Mouse (Mus musculus) kidney, embryonic 15.5 days (tissue): ENCODE measurements around the gene Itgb6. TPM values are rescaled to one million over a fixed set of nuclear protein-coding genes. Genes with fewer than 3 reads are reported as not detected.

Experiments used
- ATAC-seq: fragments of 200-750 bp; cut with Nextera tagmentation; replicated peaks from 2 replicates; pipeline ENCODE4 v1.8.0; 2017; ENCODE audit warnings: moderate TSS enrichment; ENCODE audit not compliant: low FRiP score
- H3K27ac ChIP-seq: fragments of 300-500 bp; sonication (generic); 2 replicates; pipeline ENCODE4 v1.5.1; 2015; ENCODE audit warnings: mild to moderate bottlenecking, inconsistent platforms
- H3K27me3 ChIP-seq: fragments of 300-500 bp; sonication (generic); 2 replicates; pipeline ENCODE4 v1.6.1; 2015; ENCODE audit warnings: inconsistent platforms
- H3K36me3 ChIP-seq: fragments of 300-500 bp; sonication (generic); 2 replicates; pipeline ENCODE4 v1.6.1; 2015; ENCODE audit warnings: inconsistent platforms
- H3K4me1 ChIP-seq: fragments of 300-500 bp; sonication (generic); 2 replicates; pipeline ENCODE4 v1.6.1; 2015; ENCODE audit warnings: inconsistent platforms
- H3K4me2 ChIP-seq: fragments of 300-500 bp; sonication (generic); 2 replicates; pipeline ENCODE4 v1.6.1; 2015; ENCODE audit warnings: moderate library complexity, mild to moderate bottlenecking, inconsistent platforms
- H3K4me3 ChIP-seq: fragments of 300-500 bp; sonication (generic); replicated peaks from 2 replicates; pipeline ENCODE4 v1.5.1; 2015; ENCODE audit warnings: mild to moderate bottlenecking, inconsistent platforms
- H3K9ac ChIP-seq: fragments of 300-500 bp; sonication (generic); 2 replicates; pipeline ENCODE4 v1.6.1; 2015; ENCODE audit warnings: mild to moderate bottlenecking, inconsistent platforms
- H3K9me3 ChIP-seq: fragments of 300-500 bp; sonication (generic); replicated peaks from 2 replicates; pipeline ENCODE4 v1.6.1; 2016; ENCODE audit warnings: inconsistent platforms
- WGBS: fragments of 180-500 bp; shearing (Covaris S2); methylation state at CpG from one replicate; pipeline ENCODE4 v1.1.7; 2015; ENCODE audit warnings: mixed read lengths; 5-methylcytosine and 5-hydroxymethylcytosine counted together
- polyA plus RNA-seq: library from polyadenylated mRNA; unstranded; fragments of >200 nt; fragmentation: Nextera tagmentation; extraction: Ambion mirVana; gene quantifications from 2 replicates; pipeline ENCODE4 v1.2.1, GENCODE M21; 2015

Itgb6 gene
- polyA plus RNA-seq, 1 experiment from 2014 or later, result 16.9 TPM

DNA sequence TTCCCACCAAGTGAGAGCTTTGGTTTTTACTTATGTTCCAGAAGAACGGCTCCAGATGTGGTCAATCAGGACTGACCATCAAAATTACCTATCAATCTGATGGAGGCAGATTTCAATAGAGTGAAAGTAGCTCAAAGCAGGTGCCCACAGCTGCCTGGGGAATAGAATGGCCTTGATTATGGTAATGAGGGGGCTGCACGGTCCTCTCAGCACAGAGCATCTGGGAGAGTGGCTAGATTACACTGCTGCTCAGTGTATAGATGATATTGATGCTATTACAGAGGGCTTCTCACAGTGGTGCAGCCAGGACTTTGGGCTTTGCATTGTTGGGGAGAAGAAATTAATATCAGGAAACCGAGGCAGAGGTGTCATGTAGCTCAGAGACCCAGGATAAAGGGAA, 110.8 kb downstream of the Itgb6 start:
- H3K4me1 ChIP-seq, result no peaks in the 10 kb centered on the region
- no peak overlapping the region for H3K4me3 ChIP-seq
- H3K9ac ChIP-seq, result no peak overlapping the region
- no peaks in the 10 kb centered on the region for H3K27me3 ChIP-seq
- H3K36me3 ChIP-seq, result no peaks in the 10 kb centered on the region
- no peak for ATAC-seq
- no peak overlapping the region for H3K4me2 ChIP-seq
- 72% methylated on average over 3 of the region's 3 CpGs for WGBS
- no peaks in the 10 kb centered on the region for H3K9me3 ChIP-seq
- no peak overlapping the region for H3K27ac ChIP-seq

DNA sequence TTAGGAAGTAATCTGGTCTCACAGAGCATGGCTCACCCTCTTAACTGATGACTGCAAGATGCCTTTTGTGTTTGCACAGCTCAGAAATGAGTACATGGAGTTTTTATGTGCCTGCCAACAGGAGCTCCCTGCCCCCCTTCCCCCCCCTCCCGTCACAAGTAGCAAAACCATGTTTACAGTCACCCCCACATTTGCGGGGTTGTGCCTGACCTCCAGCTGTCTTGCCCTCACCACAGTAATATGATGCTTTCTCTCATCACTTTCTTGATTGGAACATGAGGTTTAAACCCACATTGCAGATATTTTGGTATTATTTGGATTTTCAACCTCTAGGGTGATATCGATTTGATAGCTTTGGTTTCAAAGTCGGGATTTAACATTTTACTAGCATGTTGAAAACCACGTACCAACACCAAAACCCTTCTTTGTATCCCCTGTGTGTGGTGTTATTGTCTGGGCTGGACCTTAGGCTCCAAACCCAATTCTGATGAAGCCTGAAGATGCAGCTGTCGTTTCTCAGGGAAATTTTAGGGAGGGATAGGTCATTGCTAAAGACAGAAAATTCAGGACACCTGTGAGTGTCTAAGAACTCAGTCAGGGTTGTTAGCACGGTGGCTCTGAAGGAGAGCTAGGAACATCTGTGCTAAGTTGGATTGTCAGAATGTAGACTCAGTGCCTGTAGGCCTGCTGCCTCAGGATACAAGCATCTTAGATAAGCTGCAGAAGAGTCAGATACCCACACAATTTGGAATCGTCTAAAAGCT, 112.8 kb downstream of the Itgb6 start:
- WGBS, result 70% methylated on average over 8 of the region's 8 CpGs
- H3K27ac ChIP-seq, result no peak overlapping the region
- ATAC-seq, result no peak

GRCm38 (mm10) chr2:60607980-60608379, 114.5 kb downstream of the Itgb6 start:
- WGBS, result 72% methylated on average over 4 of the region's 4 CpGs
- H3K27ac ChIP-seq, result no peak overlapping the region
- H3K4me2 ChIP-seq, result no peak overlapping the region
- no peaks in the 10 kb centered on the region for H3K9me3 ChIP-seq
- H3K27me3 ChIP-seq, result no peaks in the 10 kb centered on the region
- no peak overlapping the region for H3K4me3 ChIP-seq
- ATAC-seq, result no peak
- H3K9ac ChIP-seq, result no peak overlapping the region
- H3K36me3 ChIP-seq, result no peaks in the 10 kb centered on the region
- H3K4me1 ChIP-seq, result no peaks in the 10 kb centered on the region

More for the DNA sequence above, 112.8 kb downstream of the Itgb6 start:
- H3K4me1 ChIP-seq, result no peaks in the 10 kb centered on the region
- H3K27me3 ChIP-seq, result no peaks in the 10 kb centered on the region
- H3K4me2 ChIP-seq, result no peak overlapping the region
- no peak overlapping the region for H3K4me3 ChIP-seq
- no peaks in the 10 kb centered on the region for H3K9me3 ChIP-seq
- H3K9ac ChIP-seq, result no peak overlapping the region
- no peaks in the 10 kb centered on the region for H3K36me3 ChIP-seq

DNA sequence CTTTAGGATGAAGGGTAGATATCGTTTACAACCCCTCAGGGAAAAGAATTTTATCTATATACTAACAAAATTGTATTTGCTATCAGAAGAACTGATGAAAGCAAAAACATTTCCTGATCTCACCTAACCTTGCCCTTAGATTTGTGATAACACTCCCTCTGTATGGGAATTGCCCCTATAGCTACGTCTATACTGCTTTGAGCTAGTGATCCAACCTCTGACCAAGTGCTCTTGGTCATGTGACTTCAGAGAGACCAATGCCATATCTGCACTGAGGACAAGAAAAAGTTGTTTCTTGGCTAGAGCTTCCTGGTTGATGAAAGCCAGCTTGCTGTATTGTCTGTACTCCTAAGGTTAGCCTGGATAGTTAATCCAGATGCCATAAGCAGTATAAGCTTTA, 121.1 kb downstream of the Itgb6 start:
- ATAC-seq, result no peak
- no peak overlapping the region for H3K27ac ChIP-seq
- WGBS, result 82% methylated on average over 2 of the region's 2 CpGs

DNA sequence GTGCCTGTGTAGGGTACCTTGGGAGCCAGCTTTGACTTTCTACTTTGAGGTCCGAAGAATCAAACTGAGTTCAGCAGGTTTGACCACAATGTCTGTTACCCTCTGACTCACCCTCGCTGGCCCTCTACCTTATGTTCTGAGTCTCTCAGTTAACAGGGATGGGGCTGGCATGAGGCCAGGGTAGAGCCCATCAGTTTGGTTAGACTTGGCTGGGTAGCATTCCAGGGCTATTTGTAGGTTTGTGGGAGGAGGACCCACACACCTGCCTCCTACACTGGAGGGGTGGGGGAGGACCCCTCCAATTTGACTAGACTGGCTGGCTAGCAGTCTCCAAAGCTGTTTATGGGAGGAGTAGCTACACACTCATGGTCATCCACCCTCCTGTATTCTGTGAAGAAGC, 121.6 kb downstream of the Itgb6 start:
- 84% methylated on average over 2 of the region's 2 CpGs for WGBS
- H3K9me3 ChIP-seq, result no peaks in the 10 kb centered on the region

More for the DNA sequence above, 121.1 kb downstream of the Itgb6 start:
- H3K27me3 ChIP-seq, result no peaks in the 10 kb centered on the region
- no peaks in the 10 kb centered on the region for H3K4me1 ChIP-seq
- H3K4me3 ChIP-seq, result no peak overlapping the region
- no peak overlapping the region for H3K9ac ChIP-seq
- no peaks in the 10 kb centered on the region for H3K36me3 ChIP-seq
- H3K9me3 ChIP-seq, result no peaks in the 10 kb centered on the region
- H3K4me2 ChIP-seq, result no peak overlapping the region

DNA sequence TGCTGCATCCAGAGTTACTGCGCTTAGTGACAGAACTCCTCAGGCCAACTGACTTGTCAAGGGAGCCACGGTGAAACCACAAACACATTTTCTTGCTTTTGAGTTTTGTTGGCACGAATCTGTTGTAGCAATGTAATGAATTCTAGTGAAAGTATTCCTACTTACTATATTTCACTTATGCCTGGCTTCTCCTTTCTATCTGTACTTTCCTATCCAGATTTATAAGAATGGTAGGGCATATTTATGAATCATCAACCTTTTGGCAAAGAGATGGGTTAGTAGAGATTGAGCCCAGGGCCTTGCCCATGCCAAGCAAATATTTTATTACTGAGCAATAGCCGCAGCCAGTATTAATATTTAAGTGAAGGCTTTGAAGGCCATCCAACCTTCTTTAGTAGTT, 139.0 kb downstream of the Itgb6 start:
- Histone ChIP-seq H3K9ac (no peak overlapping the region), H3K4me2 (no peak overlapping the region), H3K36me3 (no peaks in the 10 kb centered on the region), H3K27me3 (no peaks in the 10 kb centered on the region), H3K4me3 (no peak overlapping the region), H3K9me3 (no peaks in the 10 kb centered on the region), H3K27ac (no peak overlapping the region), H3K4me1 (no peaks in the 10 kb centered on the region)
- WGBS, result 89% methylated on average over 4 of the region's 4 CpGs
- ATAC-seq, result no peak

More for the DNA sequence above, 121.6 kb downstream of the Itgb6 start:
- no peaks in the 10 kb centered on the region for H3K4me1 ChIP-seq
- no peaks in the 10 kb centered on the region for H3K27me3 ChIP-seq
- H3K4me2 ChIP-seq, result no peak overlapping the region
- no peaks in the 10 kb centered on the region for H3K36me3 ChIP-seq
- H3K9ac ChIP-seq, result no peak overlapping the region
- H3K27ac ChIP-seq, result no peak overlapping the region
- H3K4me3 ChIP-seq, result no peak overlapping the region
- no peak for ATAC-seq

DNA sequence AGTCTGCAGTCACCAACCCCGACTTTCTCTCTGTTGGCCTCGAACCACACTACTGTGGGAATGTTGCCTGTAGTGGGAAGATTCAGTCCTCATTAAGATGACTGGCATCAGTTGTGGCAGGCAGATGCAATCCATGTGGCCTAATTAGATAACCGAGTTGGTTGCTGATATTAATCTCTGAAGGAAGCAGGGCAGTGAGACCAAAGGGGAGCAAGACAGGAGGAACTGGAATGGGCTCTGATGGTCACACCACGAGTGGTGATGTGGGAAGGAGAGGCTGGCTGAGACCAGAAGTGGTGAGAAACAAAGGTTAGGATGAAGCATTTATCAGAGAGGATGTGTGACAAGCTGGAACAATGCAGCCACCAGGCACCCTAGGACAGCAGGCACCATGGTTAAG, 167.9 kb downstream of the Itgb6 start:
- H3K4me2 ChIP-seq, result no peak overlapping the region
- H3K27me3 ChIP-seq, result no peaks in the 10 kb centered on the region
- peaks cover 16% of the 10 kb centered on the region for H3K4me1 ChIP-seq
- no peak for ATAC-seq
- WGBS, result 73% methylated on average over 4 of the region's 4 CpGs
- no peaks in the 10 kb centered on the region for H3K9me3 ChIP-seq
- no peaks in the 10 kb centered on the region for H3K36me3 ChIP-seq
- H3K4me3 ChIP-seq, result no peak overlapping the region
- no peak overlapping the region for H3K27ac ChIP-seq
- H3K9ac ChIP-seq, result no peak overlapping the region

GRCm38 (mm10) chr2:60552902-60553682, 169.4 kb downstream of the Itgb6 start, which contains the start of gene Pla2r1:
TSS of gene Pla2r1 (minus strand) at chr2:60553308.
- 2% methylated on average over 33 of the region's 33 CpGs for WGBS
- peak within 1 kb of the TSS; percentile 23; the same call in 1 of the 2 replicates for H3K9ac ChIP-seq

DNA sequence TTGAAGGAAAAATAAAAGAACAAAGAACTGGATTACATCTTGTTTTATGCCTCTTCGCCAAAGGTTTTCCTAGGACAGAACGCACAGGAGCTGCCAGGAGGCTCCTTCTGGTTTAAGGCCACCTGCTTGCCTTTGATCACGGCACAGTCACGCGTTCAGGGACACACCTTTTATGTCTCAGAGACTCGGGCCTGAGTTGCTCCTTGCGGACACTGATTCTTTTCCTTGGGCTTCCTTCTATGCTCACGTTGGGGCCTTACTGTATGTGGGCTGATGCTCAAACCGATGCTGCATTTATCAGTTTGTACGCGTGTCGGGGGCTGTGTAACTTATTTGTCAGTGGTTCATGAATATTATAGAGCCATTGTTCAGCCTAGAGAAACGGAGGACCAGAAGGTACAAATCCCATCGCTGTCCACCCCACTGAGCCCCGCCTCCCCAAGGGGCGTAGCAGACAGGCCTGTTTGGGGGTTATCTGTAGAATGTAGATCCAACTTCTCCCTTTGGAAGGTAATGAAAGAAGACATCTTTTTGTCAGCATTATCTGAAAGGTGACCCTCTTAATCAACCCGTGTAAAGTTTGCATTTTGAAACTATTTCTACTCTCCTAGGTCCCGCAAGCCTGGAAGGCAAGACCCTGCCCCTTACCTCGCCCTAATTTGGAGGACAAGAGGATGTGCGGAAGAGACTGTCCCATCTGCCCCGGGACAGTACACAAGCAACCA, 170.1 kb downstream of the Itgb6 start:
- peak overlapping the region; percentile 71 for H3K4me2 ChIP-seq
- H3K4me1 ChIP-seq, result peaks cover 16% of the 10 kb centered on the region
- H3K4me3 ChIP-seq, result peak overlapping the region; percentile 46
- WGBS, result 30% methylated on average over 21 of the region's 21 CpGs
- no peaks in the 10 kb centered on the region for H3K27me3 ChIP-seq
- H3K36me3 ChIP-seq, result no peaks in the 10 kb centered on the region
- no peaks in the 10 kb centered on the region for H3K9me3 ChIP-seq
- peak overlapping the region; percentile 23; the same call in 1 of the 2 replicates for H3K9ac ChIP-seq
- peak; percentile 19; the same call in 1 of the 2 replicates for ATAC-seq
- H3K27ac ChIP-seq, result no peak overlapping the region

More at GRCm38 (mm10) chr2:60552902-60553682, 169.4 kb downstream of the Itgb6 start, which contains the start of gene Pla2r1:
- no peaks in the 10 kb centered on the region for H3K27me3 ChIP-seq
- H3K4me3 ChIP-seq, result peak within 1 kb of the TSS; percentile 46
- H3K36me3 ChIP-seq, result no peaks in the 10 kb centered on the region
- no peak within 1 kb of the TSS for H3K27ac ChIP-seq
- H3K4me2 ChIP-seq, result peak within 1 kb of the TSS; percentile 71
- no peaks in the 10 kb centered on the region for H3K9me3 ChIP-seq
- H3K4me1 ChIP-seq, result peaks cover 16% of the 10 kb centered on the region
- peak; percentile 89 for ATAC-seq

GRCm38 (mm10) chr2:60551673-60552072, 170.8 kb downstream of the Itgb6 start:
- WGBS, result 61% methylated on average over 2 of the region's 2 CpGs
- no peak overlapping the region for H3K9ac ChIP-seq
- ATAC-seq, result no peak

DNA sequence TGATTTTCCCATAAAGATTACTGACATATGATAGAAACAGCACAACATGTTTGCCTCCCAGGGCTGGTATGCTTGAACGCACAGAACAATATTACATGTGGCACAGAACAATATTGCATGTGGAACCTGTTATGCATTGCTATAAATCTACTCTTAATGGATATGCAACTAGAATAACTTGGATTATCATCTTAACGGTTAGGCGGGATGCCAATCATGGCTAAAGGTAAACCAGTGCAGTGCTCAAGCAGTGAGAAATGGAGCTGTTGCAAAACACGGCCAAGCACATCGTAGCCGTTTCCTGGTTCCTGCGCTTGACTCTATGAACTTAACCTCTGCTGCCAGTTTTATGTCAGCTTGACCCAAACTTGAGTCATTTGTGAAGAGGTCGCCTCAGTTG, 171.9 kb downstream of the Itgb6 start:
- H3K4me3 ChIP-seq, result no peak overlapping the region
- ATAC-seq, result no peak
- H3K9ac ChIP-seq, result no peak overlapping the region
- 91% methylated on average over 8 of the region's 8 CpGs for WGBS
- no peak overlapping the region for H3K4me2 ChIP-seq
- no peak overlapping the region for H3K27ac ChIP-seq
- no peaks in the 10 kb centered on the region for H3K27me3 ChIP-seq
- H3K4me1 ChIP-seq, result peaks cover 16% of the 10 kb centered on the region
- H3K9me3 ChIP-seq, result no peaks in the 10 kb centered on the region
- H3K36me3 ChIP-seq, result no peaks in the 10 kb centered on the region

More at GRCm38 (mm10) chr2:60551673-60552072, 170.8 kb downstream of the Itgb6 start:
- H3K36me3 ChIP-seq, result no peaks in the 10 kb centered on the region
- no peaks in the 10 kb centered on the region for H3K9me3 ChIP-seq
- no peaks in the 10 kb centered on the region for H3K27me3 ChIP-seq
- H3K27ac ChIP-seq, result no peak overlapping the region
- no peak overlapping the region for H3K4me3 ChIP-seq
- peaks cover 16% of the 10 kb centered on the region for H3K4me1 ChIP-seq
- H3K4me2 ChIP-seq, result no peak overlapping the region

- H3K4me2 ChIP-seq, result no peak overlapping the region
- H3K27me3 ChIP-seq, result no peaks in the 10 kb centered on the region
- ATAC-seq, result no peak
- no peak overlapping the region for H3K27ac ChIP-seq
- no peak overlapping the region for H3K4me3 ChIP-seq
- H3K9me3 ChIP-seq, result no peaks in the 10 kb centered on the region
- WGBS, result 83% methylated on average over 2 of the region's 2 CpGs
- peaks cover 17% of the 10 kb centered on the region for H3K4me1 ChIP-seq
- no peak overlapping the region for H3K9ac ChIP-seq
- no peaks in the 10 kb centered on the region for H3K36me3 ChIP-seq
These were observed 172.6 kb downstream of the Itgb6 start for GRCm38 (mm10) chr2:60549851-60550250.
